Mouse (Mus musculus): Measurements from ENCODE around the gene Tpra1.

The Tpra1 gene

GRCm38 (mm10) chr6:88960941-88961340 lies 58.9 kb downstream of the Tpra1 start:
- no peak for DNase-seq

Measured in embryo, embryonic 11 days (tissue).